Mouse (Mus musculus) megakaryocyte, adult 5-6 weeks (primary cell): Measurements from ENCODE around the gene Serping1. TPM values are rescaled to one million over a fixed set of nuclear protein-coding genes. Genes with fewer than 3 reads are reported as not detected.
A peak's percentile ranks its signal among the peaks of the same experiment; 100 is the strongest.
"Not testable (repeated sequence)": the region's sequence is repeated elsewhere in the genome, so short reads cannot be mapped to it uniquely, and the experiment has no call there.

Experiments
- ATAC-seq: 2 replicates; pipeline ENCODE4 v1.8.0; 2016; ENCODE audit warnings: mild to moderate bottlenecking, inconsistent platforms; ENCODE audit not compliant: poor library complexity, severe bottlenecking
- total RNA-seq, 2 experiments: library from RNA; stranded (forward) in 1 of 2; stranded (reverse) in 1 of 2; fragments of 153-499, 151-499 nt in 1 of 2; fragments of 221-1000, 200-1000 nt in 1 of 2; gene quantifications; 2 replicates each; pipeline versions ENCODE4 v1.2.3 to v1.2.4; 2015 to 2017

Gene Serping1
- total RNA-seq, 2 experiments from 2014 or later = 1.5 to 2.2 TPM

GRCm38 (mm10) chr2:84741841-84742450, 33.3 kb downstream of the Serping1 start:
- ATAC-seq = no peak

- ATAC-seq = no peak
These were observed 34.5 kb downstream of the Serping1 start for GRCm38 (mm10) chr2:84740608-84741333.

GRCm38 (mm10) chr2:84738271-84738911, 36.9 kb downstream of the Serping1 start:
- ATAC-seq = no peak

- ATAC-seq = no peak
These were observed 37.8 kb downstream of the Serping1 start for GRCm38 (mm10) chr2:84737451-84737925.

- ATAC-seq = no peak
These were observed 38.7 kb downstream of the Serping1 start for GRCm38 (mm10) chr2:84736312-84737161.

GRCm38 (mm10) chr2:84735346-84735920, 39.8 kb downstream of the Serping1 start:
- ATAC-seq = peak; percentile 43

- ATAC-seq = no peak
These were observed 40.3 kb downstream of the Serping1 start for GRCm38 (mm10) chr2:84734919-84735318.

GRCm38 (mm10) chr2:84734351-84734864, 40.8 kb downstream of the Serping1 start:
- no peak for ATAC-seq

- peak; percentile 34 for ATAC-seq
These were observed 41.5 kb downstream of the Serping1 start, which contains the start of gene Ypel4 for GRCm38 (mm10) chr2:84733579-84734300. Ypel4 (plus strand) TSS chr2:84734058.

GRCm38 (mm10) chr2:84732394-84732793, 42.9 kb downstream of the Serping1 start:
- no peak for ATAC-seq

- ATAC-seq = no peak
These were observed 44.0 kb downstream of the Serping1 start for GRCm38 (mm10) chr2:84731206-84731605.

GRCm38 (mm10) chr2:84728191-84728590, 47.1 kb downstream of the Serping1 start:
- not testable (repeated sequence) for ATAC-seq

- peak; percentile 96 for ATAC-seq
These were observed 47.9 kb downstream of the Serping1 start, which contains the start of gene Clp1 for GRCm38 (mm10) chr2:84727172-84727858. Clp1 (minus strand) TSS chr2:84727350.

- ATAC-seq = no peak
These were observed 48.5 kb downstream of the Serping1 start for GRCm38 (mm10) chr2:84726716-84727115.

- no peak for ATAC-seq
These were observed 49.5 kb downstream of the Serping1 start for GRCm38 (mm10) chr2:84725770-84726169.

GRCm38 (mm10) chr2:84723856-84724255, 51.4 kb downstream of the Serping1 start:
- no peak for ATAC-seq

GRCm38 (mm10) chr2:84721182-84721581, 54.1 kb downstream of the Serping1 start:
- ATAC-seq = no peak

GRCm38 (mm10) chr2:84720718-84721117, 54.5 kb downstream of the Serping1 start:
- ATAC-seq = no peak

- no peak for ATAC-seq
These were observed 57.9 kb downstream of the Serping1 start for GRCm38 (mm10) chr2:84717357-84717756.
